Mouse (Mus musculus): Measurements from ENCODE around the gene Sos1.
"Not testable (repeated sequence)": the region's sequence is repeated elsewhere in the genome, so short reads cannot be mapped to it uniquely, and the experiment has no call there.

Sos1 gene

DNA sequence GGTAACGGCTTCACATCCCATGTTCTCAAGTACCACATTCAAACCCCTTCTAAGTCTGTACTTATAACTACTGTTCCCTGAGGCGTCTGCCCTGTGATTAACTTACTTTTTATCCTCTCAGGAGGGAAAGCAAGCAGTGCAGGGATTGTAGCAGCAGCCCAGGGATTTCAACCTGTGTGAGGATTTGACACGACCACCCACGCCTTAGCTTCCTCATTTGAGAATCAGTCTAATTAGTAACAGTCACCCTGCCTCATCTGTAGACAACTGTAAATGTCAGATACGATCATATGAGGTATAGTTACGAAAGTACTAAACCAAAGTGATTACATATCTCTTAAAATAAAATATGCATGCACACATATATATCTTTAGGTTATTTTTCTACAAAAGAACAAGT is 15.9 kb upstream of the Sos1 start:
- DNase-seq (ENCODE audit: low spot score in 2 of 2), result no peak

DNA sequence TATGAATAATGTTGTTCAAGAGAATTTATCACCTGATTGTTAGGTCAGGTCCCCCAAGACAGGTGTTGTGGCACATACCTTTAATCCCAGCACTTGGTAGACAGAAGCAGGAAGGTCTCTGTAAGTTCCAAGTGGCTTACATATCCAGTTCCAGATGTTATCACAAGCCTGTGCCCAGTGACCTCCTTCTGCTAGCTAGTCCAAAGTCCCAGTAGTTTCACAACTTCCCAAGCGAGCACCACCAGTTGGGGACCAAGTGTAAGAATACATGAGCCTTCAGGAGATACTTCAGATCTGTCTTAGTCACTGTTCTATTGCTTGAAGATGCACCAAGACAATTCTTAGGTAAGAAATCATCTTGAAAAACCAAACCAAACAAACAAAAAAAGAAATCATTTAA is 13.6 kb upstream of the Sos1 start:
- DNase-seq (ENCODE audit: low spot score in 2 of 2), result no peak

DNA sequence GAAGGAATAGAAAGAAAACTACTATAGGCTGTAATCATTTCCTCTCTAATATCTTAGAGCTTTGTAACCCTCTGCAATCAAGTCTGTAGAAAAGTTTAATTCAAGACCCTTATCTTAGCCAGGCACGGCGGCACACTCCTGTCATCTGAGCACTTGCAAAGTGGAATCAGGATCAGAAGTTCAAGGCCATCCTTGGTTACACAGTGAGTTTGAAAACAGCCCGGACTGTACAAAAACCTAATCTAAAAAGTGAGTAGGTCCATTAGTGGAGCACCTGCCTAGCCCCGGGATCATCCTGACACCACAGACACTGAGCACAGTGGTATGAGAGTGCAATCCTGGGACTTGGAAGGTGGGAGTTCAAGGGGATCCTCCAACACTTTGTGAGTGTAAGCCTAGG is 12.6 kb upstream of the Sos1 start:
- DNase-seq (ENCODE audit: low spot score in 2 of 2), result no peak

DNA sequence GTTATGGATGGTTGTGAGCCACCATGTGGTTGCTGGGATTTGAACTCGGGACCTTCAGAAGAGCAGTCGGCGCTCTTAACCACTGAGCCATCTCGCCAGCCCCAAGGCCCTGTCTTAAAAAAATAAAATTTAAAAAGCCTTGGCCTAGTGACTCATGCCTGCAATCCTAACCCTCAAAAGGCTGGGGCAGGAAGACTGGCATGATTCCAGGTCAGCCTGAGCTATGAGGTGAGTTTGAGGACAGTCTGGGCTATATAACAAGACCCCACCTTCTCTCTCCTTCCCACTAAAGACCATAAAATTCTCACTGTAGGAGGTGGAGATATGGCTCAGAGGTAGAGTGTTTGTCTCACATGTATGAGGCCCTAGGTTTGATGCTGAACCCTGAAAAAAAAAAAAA is 12.0 kb upstream of the Sos1 start:
- no peak for DNase-seq (ENCODE audit: low spot score in 2 of 2)

DNA sequence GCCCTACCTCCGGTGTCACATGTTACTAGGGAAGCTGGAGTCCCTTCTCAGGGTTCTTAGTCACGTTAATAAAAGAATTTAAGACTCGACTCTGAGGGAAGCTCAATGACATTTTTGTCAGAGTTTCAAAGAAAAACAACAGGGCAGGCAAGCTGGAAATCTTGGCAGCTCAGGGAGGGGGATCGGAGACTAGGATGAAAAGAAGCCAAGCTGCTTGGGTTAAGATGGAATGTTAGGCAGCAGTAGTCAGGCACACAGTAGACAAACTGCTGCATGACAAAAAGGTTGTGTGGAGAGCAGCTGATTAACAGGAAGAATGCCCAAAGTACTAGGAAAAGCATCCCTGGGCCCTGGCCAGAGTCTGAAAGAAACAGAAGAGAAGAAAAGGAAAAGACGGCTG is 9.9 kb upstream of the Sos1 start:
- DNase-seq (ENCODE audit: low spot score in 2 of 2), result no peak

DNA sequence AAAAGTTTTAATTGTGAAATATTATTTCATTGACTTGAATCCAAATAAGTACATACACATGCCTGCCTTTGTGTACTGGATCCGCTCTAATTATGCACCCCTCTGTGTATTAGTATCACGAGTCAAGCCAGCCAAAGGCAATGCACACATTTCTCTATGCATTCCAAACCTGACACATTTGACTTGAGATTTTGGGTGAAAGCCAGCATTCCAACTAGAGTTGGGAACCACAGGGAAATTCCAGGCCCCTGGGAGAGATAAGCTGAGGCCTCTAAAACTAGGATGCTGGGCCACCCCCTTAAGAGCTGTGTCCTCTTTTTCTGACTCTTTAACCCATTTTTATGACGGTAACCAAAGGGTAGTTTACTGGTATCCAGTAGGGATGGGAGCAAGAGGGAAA is 8.7 kb upstream of the Sos1 start:
- DNase-seq (ENCODE audit: low spot score in 2 of 2), result no peak

DNA sequence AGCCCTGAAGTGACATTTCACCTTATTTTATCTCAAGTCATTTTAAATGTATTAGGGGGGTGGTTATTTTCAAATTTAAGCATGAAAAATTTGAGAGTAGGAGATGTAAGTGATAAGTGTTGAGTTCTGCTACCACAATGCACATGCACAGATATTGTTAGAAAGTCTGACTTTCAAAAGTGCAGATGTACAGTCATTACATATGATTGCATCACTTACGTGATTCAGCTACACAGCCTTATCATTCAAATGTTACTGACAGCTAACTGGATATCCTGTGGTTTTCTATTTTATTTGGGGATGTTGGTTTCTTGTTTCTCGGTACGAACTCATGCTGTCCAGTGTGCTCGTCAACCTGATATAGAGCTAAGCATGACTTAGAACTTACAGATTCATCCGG is 4.9 kb upstream of the Sos1 start:
- no peak for DNase-seq (ENCODE audit: low spot score in 2 of 2)

DNA sequence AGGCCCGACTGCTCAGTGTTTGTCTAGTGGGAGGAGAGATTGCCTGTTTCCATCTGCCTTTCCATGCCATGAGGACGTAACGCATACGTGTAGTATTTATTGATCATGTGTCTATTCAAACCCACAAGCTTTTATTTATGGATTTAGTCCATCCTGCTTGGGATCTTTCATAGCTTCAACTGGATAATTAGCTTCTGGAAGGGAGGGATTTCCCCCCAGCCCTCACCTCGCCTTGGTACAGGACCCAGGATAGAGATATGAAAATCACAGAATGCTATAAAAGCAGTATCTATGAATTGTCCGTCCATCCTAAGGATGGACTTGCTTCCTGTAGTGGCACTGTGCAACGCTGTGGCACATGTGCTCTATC is 587 bp upstream of the Sos1 start:
- no peak for DNase-seq (ENCODE audit: low spot score in 2 of 2)

DNA sequence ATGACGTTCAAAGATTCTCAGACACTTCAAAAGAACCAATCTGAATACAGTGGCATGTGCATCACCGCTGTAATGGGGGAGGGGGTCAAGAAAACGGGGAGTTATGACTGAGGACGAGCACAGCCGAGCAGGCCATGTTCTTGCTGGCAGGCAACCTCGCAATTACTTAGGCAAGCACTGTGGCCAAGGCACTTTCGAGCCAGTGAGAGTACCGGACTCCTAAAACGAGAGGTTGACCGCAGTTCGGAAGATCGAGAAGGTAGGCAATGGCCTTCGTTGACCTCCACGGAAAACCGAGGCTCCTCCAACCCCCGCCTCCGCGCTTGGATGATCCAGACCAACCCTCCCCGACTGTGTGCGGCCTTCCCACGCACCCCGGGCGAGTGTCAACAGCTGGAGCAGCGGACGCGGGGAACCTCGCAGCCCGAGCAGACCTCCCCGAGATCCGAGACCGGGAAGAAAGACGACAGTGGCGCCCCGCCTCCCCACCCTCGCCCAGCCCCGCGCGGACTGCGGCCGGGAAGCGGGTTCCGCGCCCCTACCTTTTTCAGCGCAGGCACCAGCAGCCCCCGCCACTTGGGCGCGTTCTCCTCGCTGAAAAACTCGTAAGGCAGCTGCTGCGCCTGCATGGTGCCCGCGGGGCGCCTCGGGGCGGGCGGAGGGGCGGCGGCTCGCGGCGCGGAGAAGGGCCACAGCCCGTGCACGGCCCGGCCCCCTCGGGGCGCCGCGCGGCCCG is 790 bp downstream of the Sos1 start:
- DNase-seq (ENCODE audit: low spot score in 2 of 2), result peak; percentile 66 to 78

DNA sequence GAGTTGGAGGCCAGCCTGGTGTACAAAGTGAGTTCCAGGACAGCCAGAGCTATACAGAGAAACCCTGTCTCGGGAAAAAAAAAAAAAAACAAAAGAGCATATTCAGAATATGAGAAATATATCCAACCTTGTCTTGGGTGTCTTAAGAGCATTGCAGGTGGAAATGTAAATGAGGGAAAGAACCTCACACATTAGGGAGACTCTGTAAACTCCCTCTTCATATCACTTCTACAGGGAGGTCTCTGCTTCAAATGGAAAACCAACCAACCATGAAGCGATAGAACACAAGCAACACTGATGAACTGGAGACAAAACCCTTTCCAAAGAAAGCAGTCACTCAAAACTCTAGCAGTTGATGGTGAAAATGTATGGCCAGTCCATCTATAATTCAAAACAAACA is 2.6 kb downstream of the Sos1 start:
- no peak for DNase-seq (ENCODE audit: low spot score in 2 of 2)

DNA sequence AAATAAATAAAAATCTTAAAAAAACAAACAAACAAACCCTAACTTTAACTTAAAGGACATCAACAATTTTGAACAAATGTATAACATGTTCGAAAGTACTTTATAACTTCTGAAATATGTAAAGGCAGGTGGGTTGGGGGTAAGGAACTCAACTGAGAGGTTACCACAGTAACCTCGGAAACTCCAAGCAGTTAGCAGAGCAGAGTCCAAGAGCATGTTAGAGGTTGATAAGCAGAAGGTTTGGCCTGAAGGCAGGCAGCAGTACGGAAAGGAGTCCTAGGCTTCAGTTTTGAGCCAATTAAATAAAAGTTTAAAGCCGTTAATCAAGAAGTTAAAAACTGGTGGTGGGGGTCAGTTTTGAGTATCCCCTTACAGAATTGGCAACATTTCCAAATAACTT is 3.8 kb downstream of the Sos1 start:
- DNase-seq (ENCODE audit: low spot score in 2 of 2), result no peak

DNA sequence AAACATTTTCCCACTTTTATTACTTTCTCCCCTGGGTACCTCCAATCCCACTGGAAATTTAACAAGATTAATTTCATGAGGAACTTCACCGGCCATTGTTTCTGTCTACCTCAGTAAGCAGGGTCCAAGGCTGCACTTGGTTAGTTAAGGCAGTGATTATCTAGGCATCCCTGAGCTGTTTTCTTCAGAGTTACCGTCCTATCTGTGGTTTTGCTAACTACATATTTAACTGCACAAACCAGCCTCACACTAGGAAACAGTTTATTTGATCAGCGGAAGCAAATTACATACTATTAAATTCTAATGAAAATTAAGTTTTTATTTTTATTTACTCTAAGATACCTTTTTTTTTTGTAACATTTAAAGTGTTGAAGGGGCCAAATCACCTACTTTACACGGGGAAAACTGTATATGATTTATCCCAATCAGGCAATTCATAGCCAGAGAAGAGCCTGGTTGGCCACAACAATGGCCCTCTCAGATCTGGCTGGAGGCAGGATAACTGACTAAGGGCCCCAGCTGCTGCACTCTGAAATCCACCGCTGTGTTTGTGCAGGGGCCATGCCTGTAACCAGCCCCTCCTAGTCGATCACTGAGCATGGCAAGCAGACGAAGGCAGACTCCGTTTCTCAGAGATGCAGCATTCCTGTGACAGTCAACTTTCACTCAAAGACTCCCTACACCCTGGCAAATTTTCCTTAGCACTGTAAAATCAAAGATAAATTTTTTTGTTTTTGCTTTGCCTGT is 9.0 kb downstream of the Sos1 start:
- DNase-seq (ENCODE audit: low spot score in 2 of 2), result no peak

DNA sequence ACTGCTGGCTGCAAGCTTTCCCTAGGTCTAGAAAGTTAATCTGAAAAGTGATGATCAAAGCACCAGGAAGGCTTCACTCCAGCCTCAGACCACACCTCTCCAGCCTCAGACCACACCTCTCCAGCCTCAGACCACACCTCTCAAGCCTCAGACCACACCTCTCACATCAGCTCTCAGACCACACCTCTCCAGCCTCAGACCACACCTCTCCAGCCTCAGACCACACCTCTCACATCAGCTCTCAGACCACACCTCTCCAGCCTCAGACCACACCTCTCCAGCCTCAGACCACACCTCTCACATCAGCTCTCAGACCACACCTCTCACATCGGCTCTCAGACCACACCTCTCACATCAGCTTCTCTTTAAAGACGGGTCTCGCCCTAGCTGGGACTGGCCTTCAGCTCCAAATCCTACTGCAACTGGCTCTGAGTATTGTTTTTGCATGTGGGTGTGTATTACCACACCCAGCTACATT is 11.8 kb downstream of the Sos1 start:
- DNase-seq (ENCODE audit: low spot score in 2 of 2), result not testable (repeated sequence)

DNA sequence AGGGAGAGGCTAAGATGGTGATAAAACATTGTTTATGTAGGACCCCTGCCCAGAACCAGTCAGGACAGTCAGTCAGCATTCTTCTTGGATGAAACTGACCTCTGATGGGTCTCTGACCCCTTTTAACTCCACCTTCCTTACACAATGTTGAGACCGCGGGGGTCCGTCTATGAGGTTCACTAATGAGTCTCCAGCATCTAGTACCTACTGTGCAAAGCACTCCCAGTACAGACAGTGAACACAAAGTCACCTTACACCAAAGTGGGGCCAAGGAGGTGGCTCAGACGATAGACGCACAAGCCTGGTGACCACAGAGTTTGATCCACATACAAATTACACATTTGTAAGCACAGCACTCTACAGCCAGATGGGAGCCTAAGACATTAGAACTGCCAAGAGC is 20.0 kb downstream of the Sos1 start:
- DNase-seq (ENCODE audit: low spot score in 2 of 2), result no peak

DNA sequence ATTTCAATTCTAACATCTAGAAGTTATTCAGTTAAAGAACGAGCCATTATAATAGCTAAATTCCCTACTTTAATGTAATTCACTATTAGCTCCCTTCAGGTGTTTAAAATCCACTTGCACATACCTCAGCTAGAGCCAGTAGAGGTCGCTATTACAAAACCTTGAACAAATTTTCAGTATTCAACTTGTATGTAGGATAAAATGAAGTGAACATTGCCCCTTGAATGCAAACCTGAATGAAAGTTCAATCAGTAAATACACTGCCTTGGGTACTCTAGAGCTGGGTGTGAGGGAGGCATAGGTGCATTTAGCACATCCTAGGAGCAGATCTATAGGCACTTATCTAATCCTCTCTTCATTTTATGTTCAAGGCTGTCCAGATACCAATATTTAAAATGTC is 24.6 kb downstream of the Sos1 start:
- no peak for DNase-seq (ENCODE audit: low spot score in 2 of 2)

DNA sequence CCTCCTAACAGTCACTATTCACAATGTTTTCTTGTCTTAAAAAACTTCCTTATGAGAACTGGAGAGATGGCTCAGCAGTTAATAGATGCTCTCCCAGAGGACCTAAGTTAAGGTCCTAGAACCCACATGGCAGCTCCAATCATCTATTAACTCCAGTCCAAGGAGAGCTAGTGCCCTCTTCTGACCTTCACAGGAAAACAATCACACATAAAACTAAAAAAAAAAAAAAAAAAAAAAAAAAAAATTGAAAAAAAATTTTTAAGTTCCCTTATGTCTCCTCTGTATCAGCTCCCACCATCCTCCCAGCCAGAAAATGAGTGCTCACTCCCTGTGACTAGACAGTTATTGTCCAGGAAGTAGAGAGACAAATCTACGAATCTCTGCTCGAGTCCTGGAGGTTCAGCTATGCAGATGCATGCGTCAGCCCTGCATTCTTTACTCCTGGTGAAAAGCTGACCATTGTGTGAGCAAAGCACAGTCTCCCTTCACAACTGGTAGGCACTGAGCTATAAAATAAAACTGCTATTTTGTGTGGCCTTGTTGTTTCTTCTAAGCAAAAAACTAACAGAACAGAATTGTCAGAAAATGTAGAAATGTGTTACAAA is 29.7 kb downstream of the Sos1 start:
- no peak for DNase-seq (ENCODE audit: low spot score in 2 of 2)

DNA sequence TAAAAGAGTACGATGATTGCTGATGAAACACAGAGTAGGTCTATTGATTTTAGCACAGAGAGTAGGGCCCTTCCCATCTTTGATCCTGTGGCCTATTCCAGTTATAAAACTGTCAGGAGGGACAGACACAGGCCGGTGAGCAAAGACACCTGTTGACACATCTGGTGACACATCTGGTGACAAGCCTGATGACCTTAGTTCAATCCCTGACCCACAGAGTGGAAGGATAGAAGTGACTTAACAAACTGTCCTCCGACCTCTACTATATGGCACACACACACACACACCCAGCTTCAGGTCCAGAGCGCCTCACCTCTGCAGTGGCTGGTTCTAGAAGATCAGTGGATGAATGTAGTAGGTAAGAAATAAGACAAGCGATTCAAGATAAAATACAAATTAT is 33.8 kb downstream of the Sos1 start:
- no peak for DNase-seq (ENCODE audit: low spot score in 2 of 2)

DNA sequence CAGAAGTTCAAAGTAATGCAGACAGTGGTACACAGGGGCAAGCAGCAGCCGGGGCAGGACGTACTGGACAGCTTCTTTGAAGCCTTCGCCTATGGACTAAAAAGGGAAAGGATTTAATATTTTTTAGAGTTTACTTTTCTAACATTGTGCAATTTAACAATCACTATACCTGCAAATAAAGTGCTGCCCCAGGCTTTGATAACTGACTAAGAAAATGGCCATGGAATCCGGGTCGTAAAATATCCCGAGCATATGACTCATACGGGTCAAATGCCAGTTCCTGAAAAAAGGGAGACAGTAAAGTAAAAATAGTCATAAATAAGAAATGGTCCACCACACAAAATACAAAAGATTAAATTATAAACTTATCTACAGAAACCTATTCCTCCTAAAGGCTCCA is 34.8 kb downstream of the Sos1 start:
- no peak for DNase-seq (ENCODE audit: low spot score in 2 of 2)

DNA sequence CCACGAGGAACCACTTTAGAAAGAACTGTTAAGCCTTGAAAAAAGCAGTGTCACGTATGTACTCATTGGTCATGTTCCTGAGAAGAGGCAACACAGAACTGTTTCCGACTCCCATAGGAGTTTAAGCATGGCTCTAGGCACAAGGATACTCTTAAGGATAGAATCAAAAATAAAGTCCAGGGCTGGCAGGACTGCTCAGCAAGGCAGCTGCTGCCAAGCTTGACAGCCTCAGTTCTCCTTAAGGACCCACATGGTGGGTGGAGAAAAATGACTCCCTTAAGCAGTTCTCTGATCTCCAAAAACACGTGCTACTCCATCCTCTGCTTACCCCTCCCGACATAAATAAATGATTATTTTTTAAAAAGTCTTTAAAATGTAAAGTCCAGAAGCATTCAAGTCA is 44.6 kb downstream of the Sos1 start:
- no peak for DNase-seq (ENCODE audit: low spot score in 2 of 2)

DNA sequence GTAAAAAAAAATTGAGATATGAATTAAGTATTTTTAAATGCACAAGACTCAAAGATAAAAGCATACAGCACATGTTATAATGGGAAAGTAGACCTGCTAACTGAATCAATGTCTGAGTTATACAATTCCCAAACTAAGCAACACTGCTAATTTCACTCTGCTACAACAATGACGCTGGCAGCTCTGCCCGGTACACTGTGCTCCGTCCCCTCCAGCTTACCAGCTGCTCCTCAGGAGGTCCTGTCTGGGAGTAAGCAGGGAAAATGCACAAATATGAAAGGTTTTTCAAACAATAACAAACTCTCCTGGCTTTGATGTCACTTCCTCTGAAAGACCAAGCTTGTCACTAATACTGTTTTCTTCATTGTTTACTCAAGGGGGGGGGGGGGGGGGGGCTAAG is 45.8 kb downstream of the Sos1 start:
- DNase-seq (ENCODE audit: low spot score in 2 of 2), result no peak

DNA sequence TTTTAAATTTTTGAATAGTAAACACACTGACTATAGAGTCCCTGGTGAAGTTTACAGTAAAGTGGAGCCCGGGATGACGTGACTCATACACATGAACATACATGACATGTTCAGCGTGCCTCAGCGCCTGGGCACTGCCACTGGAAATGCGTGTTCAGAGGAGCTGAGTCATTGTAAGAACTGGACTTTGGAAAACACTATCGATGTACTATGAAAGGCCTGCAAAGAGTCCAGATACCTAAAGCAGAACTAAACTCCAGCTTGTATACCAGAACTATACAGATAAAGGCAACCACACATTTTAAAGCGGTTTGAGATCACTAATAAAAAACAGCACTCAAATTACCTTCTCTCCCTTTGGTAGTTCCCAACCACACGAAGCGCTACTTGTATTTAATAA is 48.3 kb downstream of the Sos1 start:
- DNase-seq (ENCODE audit: low spot score in 2 of 2), result no peak

DNA sequence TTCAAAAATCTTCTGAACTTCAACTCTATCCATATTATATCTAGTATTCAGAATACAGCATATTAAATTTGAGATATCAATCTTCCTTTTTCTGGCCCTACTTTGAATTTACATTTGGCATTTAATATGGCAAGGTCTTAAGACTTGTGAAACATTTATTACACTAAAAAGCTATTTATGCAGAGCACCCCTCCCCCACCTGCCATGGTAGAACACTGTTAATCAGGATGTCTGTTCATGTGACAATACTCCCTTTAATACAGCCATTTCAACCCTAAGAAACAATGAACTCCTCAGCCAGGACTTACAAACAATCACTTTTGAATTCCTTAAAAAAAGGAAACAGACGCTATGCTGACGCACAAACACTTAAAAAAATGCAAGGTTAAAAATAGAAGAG is 52.3 kb downstream of the Sos1 start:
- DNase-seq (ENCODE audit: low spot score in 2 of 2), result no peak

DNA sequence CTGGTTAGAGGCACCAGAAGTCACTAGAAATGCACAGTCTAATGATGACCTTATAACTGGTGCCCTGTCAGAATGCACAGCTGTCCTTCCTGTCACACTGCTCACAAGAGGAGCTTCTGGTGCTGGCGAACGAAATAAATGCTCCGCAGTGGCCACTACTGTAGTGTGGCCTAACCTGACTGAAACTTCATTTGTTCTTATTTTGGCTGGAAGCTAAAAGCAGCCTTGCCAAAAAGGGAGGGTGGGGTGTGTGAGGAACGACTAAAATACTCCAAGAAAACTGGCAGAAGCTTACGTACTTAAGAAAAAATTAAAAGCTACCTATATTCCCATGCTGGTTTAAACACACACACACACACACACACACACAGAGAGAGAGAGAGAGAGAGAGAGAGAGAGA is 53.4 kb downstream of the Sos1 start:
- peak; percentile 36 to 51 for DNase-seq (ENCODE audit: low spot score in 2 of 2)
